Mouse (Mus musculus) left cerebral cortex, postnatal 4 days (tissue): ENCODE measurements at regions not wholly inside any gene's neighbourhood (a gene's known extent, or its start where the extent isn't known, plus 50 kb on each side); places are given as distances from the start of the nearest gene placed in this dataset.

Source experiments
- DNase-seq: peaks from one replicate; pipeline ENCODE4 v3.0.0-alpha.2; 2022
- intact Hi-C: fragments of 180-260 bp; cut with DNase I; formaldehyde crosslinking; loops from one replicate; pipeline ENCODE4 v1.15.1; 2025

DNA sequence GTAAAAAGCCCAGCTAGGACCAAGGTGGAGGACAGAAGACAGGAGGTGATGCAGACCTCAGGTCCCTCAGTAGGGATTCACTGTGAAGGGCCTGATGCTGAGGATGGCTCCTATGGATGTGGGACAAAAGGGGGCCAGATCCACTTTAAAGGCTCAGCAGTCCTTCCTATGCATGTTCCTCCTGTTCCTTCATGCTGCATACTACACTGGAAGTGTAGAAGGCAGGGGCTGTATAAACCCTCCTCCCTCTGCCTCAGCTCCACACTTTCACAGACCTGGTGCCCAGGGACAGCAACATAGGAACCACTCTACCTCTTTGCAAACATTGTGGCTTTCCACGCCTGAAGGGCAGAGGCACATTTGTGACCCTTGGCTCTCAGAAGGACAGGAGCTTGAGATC is 505.4 kb upstream of the Vstm2b start:
- intact Hi-C loops: loop anchor here (5.0 kb wide), 1 partner anchor 505 kb away; the partner anchor contains the start of gene Vstm2b
- DNase-seq: no peak

DNA sequence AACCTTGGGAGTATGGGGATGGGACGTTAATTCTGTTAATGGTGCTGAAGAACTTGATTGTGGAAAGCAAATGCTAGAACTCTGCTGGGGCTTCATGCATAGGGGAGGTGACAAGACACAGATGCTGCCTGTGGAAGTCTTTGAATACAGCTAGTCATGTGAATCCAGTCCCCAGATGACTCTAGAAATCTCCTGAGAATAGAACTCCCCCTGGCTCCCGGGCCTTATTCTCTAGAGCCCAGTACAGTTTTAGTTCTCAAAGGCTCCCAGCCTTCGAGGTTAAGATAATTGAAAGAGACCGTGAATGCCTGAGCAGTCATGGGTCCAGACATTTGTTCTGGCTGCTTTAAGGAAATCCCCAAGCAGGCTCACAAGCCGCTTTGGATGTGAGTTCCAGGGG is 499.9 kb upstream of the Vstm2b start:
- intact Hi-C loops: no loop called here
- DNase-seq: no peak

DNA sequence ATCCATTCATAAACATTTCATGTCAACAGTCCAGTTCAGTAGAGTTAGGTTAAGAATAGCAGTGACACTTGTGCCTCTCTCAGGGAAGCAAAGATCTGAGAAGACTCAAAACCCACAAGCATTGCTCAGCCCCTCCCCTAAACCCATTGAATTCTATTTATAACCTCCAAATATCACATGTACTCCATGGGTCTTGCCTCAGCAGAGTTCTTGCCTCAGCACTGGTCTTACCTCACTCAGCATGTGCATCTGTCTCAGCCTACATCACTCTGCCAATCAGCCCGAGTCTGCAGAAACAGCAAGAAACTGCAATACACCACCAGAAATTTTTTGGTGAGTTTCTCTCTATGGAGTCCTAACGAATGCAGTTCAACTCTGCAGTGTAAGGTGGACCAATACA is 478.8 kb upstream of the Vstm2b start:
- DNase-seq: no peak
- intact Hi-C loops: no loop called here

DNA sequence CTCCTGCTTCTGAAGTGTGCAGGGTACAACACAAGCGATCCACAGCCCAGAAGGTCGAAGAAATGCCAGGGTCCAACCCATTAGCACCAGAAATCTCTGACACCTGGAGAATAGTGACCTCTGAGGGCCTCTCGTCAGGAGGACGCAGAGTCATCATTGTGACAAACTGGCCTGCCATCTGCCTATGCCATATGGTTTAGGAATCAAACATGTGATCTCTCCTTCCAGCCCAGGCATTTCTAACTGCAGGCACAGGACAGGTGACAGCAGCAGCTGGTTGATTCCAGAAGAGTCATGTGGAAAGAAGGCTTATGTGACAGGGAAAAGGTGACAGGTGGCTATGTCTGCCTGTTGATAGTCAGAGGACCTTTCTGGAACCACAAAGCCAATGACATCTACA is 476.0 kb upstream of the Vstm2b start:
- DNase-seq: peak; percentile 51
- intact Hi-C loops: no loop called here

DNA sequence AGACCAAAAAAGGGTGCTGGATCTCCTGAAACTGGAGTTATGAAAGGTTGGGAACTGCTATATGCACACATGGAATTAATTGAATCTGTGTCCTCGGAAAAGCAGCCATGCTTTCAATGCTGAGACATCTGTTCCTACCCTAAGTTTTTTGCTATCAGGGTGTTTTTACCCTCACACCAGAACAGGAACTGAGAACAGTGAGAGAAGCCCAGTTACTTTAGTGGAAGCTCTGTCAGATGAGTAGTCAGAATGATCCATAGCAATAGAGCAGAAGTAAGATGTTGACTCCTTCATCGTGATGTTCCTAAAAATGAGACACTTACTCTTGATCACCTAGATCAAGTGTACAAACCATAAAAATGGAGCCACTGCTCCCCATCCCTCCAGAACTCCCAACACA is 468.7 kb upstream of the Vstm2b start:
- no peak for DNase-seq
- intact Hi-C loops: no loop called here

DNA sequence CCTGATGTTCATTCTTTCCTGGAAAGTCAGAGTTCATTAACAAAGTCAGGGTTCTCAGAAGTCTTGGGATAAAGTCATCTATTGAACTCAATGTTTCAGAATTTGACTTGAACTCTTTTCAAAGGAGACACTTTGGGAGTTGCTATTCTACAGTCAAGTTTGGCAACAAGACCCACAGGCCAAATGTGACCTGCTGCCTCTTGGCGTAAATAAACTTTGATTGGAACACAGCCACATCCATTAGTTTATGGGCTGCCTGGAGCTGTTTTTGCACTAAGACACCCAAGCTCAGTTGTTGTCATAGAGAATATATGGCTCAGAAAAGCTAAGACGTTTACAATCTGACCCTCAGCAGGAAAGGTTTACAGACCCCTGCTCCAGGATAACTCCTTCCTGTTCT is 464.2 kb upstream of the Vstm2b start:
- intact Hi-C loops: no loop called here

DNA sequence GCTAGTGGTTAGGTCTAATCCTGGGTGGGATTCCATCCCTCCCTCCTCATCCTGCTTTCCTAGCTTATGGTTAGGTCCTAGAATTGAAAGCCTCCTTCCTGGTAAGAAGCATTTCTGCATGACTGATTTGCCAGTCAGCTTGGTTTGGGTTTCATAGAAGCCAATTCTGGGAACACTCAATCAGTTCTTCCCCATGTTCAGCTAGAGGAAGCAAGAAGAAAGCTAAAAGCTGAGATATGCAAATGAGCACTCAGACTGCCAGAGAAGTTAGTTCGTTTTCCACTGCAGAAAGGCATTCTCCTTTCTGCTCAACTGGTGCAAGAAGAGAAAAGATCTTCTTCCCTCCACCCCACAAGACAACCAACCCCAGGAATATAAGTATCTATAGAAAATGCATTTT is 457.0 kb upstream of the Vstm2b start:
- intact Hi-C loops: no loop called here
- DNase-seq: no peak

More for the DNA sequence above, 464.2 kb upstream of the Vstm2b start:
- peak; percentile 4 for DNase-seq

DNA sequence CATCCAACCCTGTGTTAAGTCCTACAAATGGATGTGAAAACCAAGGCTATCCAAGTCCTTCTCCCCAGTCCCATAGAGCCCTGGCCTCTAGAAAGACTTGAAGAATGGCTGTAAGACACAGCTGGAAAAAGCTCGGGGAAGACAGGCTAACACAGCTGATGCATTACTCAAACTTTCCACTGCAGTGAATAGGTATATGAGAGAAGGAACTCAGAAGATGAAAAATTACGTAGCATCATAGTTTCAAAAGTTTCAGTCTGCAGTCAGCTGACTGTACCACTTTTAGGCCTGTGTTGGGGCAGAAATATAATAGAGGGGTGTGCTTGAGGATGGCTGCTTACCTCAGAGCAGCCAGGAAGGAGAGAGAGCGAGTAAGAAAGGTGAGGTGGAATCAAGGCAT is 456.3 kb upstream of the Vstm2b start:
- no peak for DNase-seq
- intact Hi-C loops: no loop called here

DNA sequence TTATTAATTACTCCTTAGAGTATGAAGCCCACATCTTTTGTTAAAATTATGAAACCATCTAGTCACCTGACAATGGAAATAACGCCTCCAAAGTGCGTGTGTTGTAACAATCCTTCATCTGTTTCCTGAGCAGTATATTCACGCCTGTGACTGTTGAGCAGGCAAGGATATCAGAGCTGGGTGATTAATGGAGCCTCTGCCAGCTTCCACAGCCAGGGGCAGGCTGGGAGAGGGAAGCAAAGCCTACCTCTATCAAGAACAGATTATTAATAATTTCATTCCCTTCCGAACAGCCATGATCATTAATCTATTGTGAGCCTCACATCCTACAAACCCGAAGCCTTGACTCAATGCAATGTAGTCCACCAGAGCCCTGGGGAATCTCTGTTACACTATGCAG is 431.7 kb upstream of the Vstm2b start:
- intact Hi-C loops: no loop called here
- DNase-seq: no peak

DNA sequence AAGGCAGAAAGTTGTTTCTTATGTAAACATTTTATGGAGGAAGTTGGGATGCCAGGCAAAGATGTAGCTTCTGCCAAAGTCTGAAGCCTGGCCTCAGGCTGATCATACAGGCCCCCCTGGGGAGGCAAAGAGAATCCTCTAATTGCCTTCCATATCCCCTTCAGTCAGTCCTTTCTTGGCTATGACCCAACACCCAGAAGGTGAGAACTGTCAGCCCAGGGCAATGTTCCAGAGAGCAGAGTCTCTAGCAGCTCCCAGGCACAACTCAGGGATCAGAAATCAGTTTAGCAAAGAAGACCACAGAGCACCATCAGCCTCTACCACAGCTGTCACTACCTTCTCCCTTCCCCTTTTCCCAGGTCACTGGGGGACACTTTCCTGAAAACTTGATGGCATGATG is 410.9 kb upstream of the Vstm2b start:
- intact Hi-C loops: no loop called here
- DNase-seq: peak; percentile 21

DNA sequence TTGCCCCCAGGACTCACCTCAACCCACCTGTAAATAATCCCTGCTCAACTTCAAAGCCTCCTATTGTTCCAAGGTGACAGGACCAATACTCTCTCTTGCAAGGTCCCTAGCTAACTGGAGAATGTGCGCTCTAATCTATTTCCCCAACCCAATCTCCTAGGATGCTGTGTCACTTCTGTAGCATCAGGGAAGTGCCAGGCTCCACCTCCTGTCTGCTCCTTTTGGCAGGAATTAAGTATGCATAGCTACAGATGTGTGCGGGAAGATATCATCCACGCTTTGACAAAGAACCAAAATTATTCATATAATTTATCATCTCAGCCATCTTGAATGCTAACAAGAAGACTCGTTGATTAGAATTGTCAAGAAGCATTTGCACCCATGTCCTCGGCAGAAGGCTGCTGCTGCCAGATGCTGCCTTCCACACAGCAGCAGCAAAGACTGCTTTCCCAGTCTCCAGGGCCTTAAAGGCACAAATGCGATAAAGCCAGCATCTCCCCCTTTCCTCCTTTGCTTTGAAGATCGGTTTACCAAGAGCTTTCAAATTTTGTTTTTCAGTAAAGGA is 375.3 kb upstream of the Vstm2b start:
- no peak for DNase-seq
- intact Hi-C loops: no loop called here

DNA sequence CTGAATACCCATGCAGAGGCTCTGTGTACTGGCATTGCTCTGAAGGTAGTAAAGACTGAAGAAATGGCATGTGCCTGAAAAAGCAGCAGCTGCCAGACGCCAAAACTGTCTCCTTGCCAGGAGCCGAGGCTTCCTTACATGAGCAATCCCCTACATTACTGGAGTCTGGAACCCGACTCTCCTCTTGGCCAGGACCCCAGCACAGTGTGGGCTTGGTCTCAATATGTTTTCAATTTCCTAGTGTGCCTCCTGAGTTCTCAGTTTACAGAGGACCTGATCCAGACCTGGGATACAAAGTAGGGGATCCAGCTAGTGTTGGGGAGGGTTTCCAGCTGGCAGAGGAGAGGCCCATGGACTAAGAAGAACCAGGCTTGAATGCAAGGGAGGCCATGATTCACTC is 361.5 kb upstream of the Vstm2b start:
- intact Hi-C loops: no loop called here

DNA sequence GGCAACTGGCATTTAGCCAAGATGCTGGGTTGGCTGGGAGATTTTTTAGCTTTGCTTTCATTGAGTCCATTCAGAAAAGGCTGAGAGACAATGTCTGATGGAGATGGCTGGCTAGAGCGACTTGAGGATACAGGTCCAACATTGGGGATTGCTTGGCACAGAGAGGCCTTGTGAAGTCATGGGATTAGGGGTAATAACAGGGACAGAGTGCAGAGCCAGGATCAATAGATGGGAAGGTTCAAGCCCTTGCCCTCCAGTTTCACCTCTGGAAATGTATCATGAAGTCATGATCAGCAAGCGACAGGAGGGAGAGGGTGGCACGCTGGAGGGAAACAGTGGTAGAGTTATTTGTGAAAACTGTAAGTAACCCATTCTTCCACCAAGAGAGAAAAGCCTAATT is 360.5 kb upstream of the Vstm2b start:
- intact Hi-C loops: no loop called here
- no peak for DNase-seq

More for the DNA sequence above, 361.5 kb upstream of the Vstm2b start:
- DNase-seq: peak; percentile 33

DNA sequence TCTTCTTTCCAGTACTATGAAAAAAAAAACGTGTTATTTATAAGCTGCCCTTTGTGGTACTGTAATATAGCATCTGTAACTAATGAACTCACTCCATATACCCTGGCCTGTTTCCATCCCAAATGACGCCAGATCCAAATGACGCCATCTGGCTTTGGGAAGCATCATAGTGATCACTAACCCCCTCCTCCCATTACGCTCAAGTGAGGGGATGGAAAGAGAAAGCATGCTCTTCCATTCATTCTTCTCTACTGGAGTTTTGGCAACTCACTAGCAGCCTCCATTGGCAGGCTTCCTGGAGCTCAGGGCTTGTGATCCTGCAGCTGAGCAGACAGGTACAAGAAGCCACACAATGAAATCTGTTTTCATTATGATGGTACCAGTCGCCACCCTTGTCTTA is 358.3 kb upstream of the Vstm2b start:
- intact Hi-C loops: loop anchor here (2.0 kb wide), 1 partner anchor 47 kb away; no protein-coding TSS in a partner anchor

DNA sequence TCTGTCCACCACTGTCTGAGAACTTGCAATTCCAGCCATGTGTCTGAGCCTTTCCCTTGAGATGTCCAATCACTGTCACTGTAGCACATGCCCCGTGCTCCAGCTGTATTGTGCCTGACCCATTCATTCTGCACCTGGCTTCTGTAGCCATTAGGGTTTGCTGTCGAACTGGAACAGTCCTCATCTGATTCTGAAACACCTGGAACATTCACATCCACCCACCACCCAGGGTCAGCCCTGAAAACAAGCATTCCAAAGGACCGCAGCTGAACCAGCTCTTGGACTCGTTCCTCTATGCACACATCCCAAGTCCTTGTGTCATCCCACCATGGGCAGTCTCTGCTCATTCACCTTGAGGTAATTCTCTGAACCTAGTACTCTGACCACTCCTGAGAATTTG is 356.8 kb upstream of the Vstm2b start:
- DNase-seq: no peak
- intact Hi-C loops: loop anchor here (2.0 kb wide), 1 partner anchor 48 kb away; no protein-coding TSS in a partner anchor

More for the DNA sequence above, 358.3 kb upstream of the Vstm2b start:
- DNase-seq: peak; percentile 33

DNA sequence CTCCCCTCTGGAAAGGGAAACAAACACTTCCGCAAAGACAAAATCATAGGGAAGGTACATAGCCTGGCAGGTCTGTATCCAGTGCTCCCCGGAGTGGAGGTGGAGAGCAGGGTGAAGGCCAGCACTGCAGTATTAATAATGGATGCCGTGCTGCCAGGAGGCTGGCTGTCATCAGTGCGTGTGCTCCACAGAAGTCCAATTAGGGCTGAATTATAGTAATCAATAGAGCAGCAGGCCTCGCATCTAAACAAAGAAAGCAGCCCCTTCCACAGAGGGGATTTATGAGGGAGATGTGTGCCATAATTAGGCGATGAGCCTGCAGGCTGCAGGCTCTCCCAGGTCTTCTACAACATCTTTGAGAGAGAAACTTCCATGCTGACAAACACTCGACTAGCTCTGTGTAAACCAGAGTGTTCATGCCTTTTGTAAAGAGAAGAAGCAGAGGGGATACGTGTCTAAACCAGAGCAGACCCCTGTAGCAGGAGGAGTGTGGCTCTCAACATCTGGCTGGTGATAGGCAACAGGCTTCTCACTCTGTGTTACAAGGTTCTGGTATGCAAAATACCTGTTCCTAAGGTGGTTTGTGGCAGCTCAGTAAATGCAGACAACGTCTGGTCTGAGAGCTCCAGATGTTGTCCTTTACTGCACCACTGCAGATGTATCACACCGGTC is 334.5 kb upstream of the Vstm2b start:
- no peak for DNase-seq
- intact Hi-C loops: no loop called here

DNA sequence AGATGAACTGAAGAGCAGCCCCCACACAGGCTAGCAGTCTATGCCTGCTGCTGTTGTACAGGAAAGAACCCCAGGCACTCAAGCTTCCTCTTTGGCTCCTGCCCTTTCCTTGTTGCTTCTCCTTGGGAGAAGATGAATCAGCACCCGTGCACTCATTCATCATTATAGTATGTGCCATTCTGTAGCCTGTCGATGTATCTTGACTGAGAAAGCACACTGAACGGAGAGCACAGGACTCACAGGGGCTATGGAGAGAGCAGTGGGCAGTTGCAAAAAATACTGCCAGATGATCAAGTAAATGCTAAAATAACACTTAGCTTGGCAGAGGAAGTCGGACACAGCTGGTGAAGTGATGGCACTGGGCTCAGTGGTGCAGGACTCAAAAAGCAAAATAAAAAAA is 322.2 kb upstream of the Vstm2b start:
- intact Hi-C loops: no loop called here

DNA sequence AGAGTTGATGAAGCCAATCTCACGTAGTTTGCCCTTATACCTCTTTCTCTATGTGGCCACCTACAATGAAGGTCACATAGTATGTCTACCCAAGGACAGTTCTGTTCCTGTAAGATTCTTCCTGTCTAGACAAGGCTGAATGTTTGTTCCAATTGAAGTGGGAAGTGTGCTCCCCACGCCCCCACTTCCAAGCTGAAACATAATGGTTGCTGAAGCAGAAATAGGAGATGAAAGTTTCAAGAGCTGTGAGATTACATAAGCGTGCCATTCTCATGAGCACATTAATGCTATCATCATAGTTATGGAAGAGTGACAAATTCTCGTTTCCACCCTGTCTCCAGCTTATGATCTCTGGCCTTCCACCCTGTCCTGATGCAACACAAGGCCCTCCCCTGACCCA is 320.8 kb upstream of the Vstm2b start:
- intact Hi-C loops: no loop called here
- no peak for DNase-seq

More for the DNA sequence above, 322.2 kb upstream of the Vstm2b start:
- no peak for DNase-seq

DNA sequence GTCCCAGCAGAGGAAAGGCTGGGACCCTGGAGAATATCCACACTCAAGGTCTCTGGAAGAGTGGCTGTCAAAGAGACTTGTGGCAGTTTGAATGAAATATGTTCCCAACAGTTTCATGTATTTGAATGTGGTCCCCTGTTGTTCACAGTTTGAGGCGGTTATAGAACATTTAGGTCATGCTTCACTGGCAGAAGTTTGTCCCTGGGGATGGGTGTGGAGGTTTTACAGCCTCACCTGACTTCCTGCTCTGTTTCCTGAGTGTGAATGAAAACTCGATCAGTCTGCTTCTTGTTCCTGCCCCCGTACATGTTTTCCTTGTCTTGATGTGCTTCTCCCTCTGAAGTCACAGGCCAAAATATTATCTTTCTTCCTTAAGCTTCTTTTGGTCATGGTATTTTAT is 277.4 kb upstream of the Vstm2b start:
- intact Hi-C loops: no loop called here
- DNase-seq: no peak

DNA sequence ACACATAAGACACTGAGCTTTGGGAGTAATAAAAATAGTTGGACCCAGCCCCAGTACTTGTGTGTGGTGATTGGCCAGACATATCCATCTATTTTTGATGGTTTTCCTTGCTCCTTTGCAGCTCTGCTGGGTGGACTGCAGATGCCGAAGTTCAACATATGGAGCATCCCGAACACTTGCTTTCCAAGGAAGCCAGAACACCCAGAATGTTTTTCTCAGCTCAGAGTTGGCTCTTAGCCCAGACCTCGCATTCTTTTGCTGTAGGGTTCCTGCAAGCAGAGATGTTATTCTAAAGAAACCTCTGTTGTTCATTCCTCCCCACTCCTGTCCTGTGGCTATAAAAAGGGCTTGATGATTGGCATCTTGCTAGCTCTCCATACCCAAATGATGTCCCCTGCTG is 275.3 kb upstream of the Vstm2b start:
- intact Hi-C loops: no loop called here
- DNase-seq: peak; percentile 10

DNA sequence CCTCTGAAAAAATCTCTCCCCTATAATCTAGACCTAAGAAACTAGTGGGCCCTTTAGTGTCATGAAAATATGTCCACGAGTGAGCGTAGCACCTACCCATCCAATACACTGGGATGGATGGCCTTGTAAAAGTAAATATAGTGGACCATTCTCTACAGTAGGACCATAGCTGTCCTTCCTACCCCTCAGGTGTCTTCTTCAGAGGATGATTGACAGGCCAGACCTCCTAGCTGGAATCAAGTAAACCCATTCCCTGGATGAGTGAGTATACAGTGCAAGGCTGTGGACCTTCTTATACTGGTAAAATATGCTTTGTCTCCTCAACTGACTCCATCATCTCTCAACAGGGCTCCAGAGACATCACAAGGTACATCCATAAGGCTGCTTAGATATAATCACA is 274.8 kb upstream of the Vstm2b start:
- no peak for DNase-seq
- intact Hi-C loops: no loop called here

DNA sequence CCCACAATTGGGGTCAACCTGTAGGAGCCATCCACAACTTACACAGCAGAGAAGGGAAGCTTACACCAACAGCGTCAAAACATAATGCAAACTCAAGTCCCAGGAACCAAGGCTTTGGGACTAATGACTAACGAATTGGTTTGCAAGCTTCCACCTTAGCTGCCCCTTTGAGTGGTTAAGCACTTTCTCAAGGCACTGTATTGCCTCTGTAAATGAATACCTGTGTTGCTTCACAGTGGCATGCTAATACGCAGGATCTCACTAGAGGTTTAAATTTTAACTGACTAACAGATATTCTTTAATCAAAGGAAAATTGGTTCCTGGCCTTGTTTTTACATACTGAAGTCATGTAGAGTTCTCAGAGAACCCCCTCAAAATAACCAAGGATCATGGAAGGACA is 261.8 kb upstream of the Vstm2b start:
- intact Hi-C loops: no loop called here
- no peak for DNase-seq

DNA sequence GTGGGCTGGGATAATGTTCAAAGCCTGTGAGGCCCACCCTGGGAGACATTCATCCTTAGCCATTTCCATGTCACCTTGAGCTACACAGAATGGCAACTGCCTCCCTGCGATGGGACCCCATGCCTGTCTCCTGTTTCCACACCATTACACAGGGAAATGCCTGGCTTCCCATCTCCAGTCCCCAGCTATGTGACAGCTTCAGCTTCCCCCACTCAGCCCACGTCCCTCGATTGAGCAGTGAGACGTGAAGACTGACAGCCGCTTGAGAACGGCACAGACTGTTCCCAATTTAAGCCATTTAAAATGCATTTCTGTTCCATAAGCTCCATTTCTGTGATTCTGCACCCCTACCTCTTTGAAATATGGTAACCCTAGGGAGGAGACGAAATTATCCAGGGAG is 243.1 kb upstream of the Vstm2b start:
- no peak for DNase-seq
- intact Hi-C loops: no loop called here
